Mouse (Mus musculus) neural tube, embryonic 11.5 days (tissue): Measurements from ENCODE around the gene Abhd12. TPM values are rescaled to one million over a fixed set of nuclear protein-coding genes. Genes with fewer than 3 reads are reported as not detected.

Source experiments
- ATAC-seq: fragments of 200-750 bp; cut with Nextera tagmentation; 2 replicates; pipeline ENCODE4 v1.8.0; 2017; ENCODE audit warnings: moderate number of reproducible peaks, mild to moderate bottlenecking, moderate TSS enrichment, moderate library complexity; ENCODE audit not compliant: insufficient read depth, low FRiP score, low TSS enrichment
- DNase-seq: peaks from one replicate; pipeline ENCODE4 v3.0.0-alpha.2; 2015; ENCODE audit warnings: low spot score
- H3K27ac ChIP-seq: fragments of 300-500 bp; sonication (generic); 2 replicates; pipeline ENCODE4 v1.5.1; 2014; ENCODE audit warnings: low read depth, mild to moderate bottlenecking, low read length
- H3K27me3 ChIP-seq: fragments of 300-500 bp; sonication (generic); 2 replicates; pipeline ENCODE4 v1.6.1; 2014; ENCODE audit warnings: mild to moderate bottlenecking, low read length, mixed read lengths; ENCODE audit not compliant: control insufficient read depth, insufficient read depth
- H3K36me3 ChIP-seq: fragments of 300-500 bp; sonication (generic); 2 replicates; pipeline ENCODE4 v1.6.1; 2014; ENCODE audit warnings: mild to moderate bottlenecking, low read length, moderate library complexity, mixed read lengths; ENCODE audit not compliant: control insufficient read depth, insufficient read depth
- H3K4me1 ChIP-seq: fragments of 300-500 bp; sonication (generic); 2 replicates; pipeline ENCODE4 v1.6.1; 2014; ENCODE audit warnings: low read length, mixed read lengths; ENCODE audit not compliant: control insufficient read depth, insufficient read depth
- H3K4me2 ChIP-seq: fragments of 300-500 bp; sonication (generic); 2 replicates; pipeline ENCODE4 v1.6.1; 2014; ENCODE audit warnings: low read depth, mild to moderate bottlenecking, moderate library complexity
- H3K4me3 ChIP-seq: fragments of 300-500 bp; sonication (generic); 2 replicates; pipeline ENCODE4 v1.5.1; 2014; ENCODE audit warnings: low read depth, low read length
- H3K9ac ChIP-seq: fragments of 300-500 bp; sonication (generic); 2 replicates; pipeline ENCODE4 v1.6.1; 2014; ENCODE audit warnings: mild to moderate bottlenecking, low read length
- H3K9me3 ChIP-seq: fragments of 300-500 bp; sonication (generic); 2 replicates; pipeline ENCODE4 v1.6.1; 2016; ENCODE audit warnings: low read length; ENCODE audit not compliant: control insufficient read depth
- WGBS: fragments of 180-500 bp; shearing (Covaris S2); extraction: QIAGEN DNeasy Blood & Tissue Kit; methylation state at CpG from one replicate; pipeline ENCODE4 v1.1.7; 2014; 5-methylcytosine and 5-hydroxymethylcytosine counted together
- polyA plus RNA-seq: library from polyadenylated mRNA; unstranded; fragments of >200 nt; fragmentation: Nextera tagmentation; extraction: Ambion mirVana; gene quantifications from 2 replicates; pipeline ENCODE4 v1.2.1, GENCODE M21; 2014

Gene Abhd12
- polyA plus RNA-seq, 1 experiment from 2014 or later: 65.3 TPM

DNA sequence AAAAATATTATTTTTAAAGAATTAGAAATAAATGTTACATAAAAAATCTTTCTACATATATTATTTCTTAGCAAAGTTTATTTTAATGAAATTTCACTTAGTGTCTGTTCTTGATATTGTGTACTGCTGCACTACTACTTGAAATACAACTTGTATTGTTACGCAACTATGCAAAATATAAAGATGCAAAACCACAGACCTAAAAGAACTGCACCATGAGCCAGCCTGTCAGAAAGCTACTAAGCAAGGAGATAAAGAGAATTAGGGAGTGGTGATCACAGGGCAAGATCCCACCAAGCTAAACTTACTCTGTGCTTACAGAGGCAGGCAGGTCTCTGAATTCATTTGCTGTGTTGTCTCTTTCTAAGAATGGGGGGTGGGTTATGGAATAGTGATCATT lies 29.3 kb downstream of the Abhd12 start:
- H3K36me3 ChIP-seq: no peaks in the 10 kb centered on the region
- ATAC-seq: no peak
- no peak overlapping the region for H3K4me2 ChIP-seq
- no peak overlapping the region for H3K4me3 ChIP-seq
- DNase-seq: no peak
- WGBS: 100% methylated on average over 1 of the region's 1 CpGs
- no peaks in the 10 kb centered on the region for H3K27me3 ChIP-seq
- no peaks in the 10 kb centered on the region for H3K4me1 ChIP-seq
- H3K9ac ChIP-seq: no peak overlapping the region
- H3K9me3 ChIP-seq: no peaks in the 10 kb centered on the region
- no peak overlapping the region for H3K27ac ChIP-seq

- no peaks in the 10 kb centered on the region for H3K9me3 ChIP-seq
- no peaks in the 10 kb centered on the region for H3K36me3 ChIP-seq
- ATAC-seq: no peak
- H3K4me2 ChIP-seq: no peak overlapping the region
- 97% methylated on average over 1 of the region's 1 CpGs for WGBS
- H3K9ac ChIP-seq: no peak overlapping the region
- no peak overlapping the region for H3K4me3 ChIP-seq
- no peaks in the 10 kb centered on the region for H3K4me1 ChIP-seq
- H3K27me3 ChIP-seq: no peaks in the 10 kb centered on the region
- DNase-seq: no peak
- H3K27ac ChIP-seq: no peak overlapping the region
Measured at GRCm38 (mm10) chr2:150874508-150874907, 30.0 kb downstream of the Abhd12 start.

- Histone ChIP-seq H3K4me1 (no peaks in the 10 kb centered on the region), H3K36me3 (no peaks in the 10 kb centered on the region), H3K4me2 (no peak overlapping the region), H3K9ac (no peak overlapping the region), H3K9me3 (no peaks in the 10 kb centered on the region), H3K27me3 (no peaks in the 10 kb centered on the region), H3K27ac (no peak overlapping the region), H3K4me3 (no peak overlapping the region)
- WGBS: 97% methylated on average over 1 of the region's 1 CpGs
- ATAC-seq (no peak), DNase-seq (no peak)
Measured at GRCm38 (mm10) chr2:150869446-150869845, 35.1 kb downstream of the Abhd12 start.

DNA sequence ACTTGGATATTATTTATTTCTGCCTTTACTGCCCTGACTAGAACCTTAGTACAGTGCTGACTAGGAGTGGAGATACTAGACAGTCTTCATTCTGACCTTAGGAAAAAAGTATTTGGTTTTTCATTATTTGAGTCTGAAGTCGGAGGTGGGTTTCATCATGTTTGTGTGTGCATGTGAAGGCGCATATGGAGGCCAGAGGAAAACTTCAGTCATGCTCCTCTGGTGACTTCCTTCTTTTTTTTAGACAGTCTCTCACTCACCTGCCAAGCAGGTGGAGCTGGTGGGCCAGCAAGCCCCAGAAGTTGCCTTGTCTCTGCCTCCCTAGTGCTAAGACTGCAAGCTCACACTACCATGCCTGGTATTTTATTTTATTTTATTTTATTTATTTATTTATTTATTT lies 37.5 kb downstream of the Abhd12 start:
- no peaks in the 10 kb centered on the region for H3K4me1 ChIP-seq
- H3K9ac ChIP-seq: no peak overlapping the region
- DNase-seq (no peak), ATAC-seq (no peak)
- WGBS: 97% methylated on average over 2 of the region's 2 CpGs
- no peak overlapping the region for H3K4me2 ChIP-seq
- no peaks in the 10 kb centered on the region for H3K36me3 ChIP-seq
- no peak overlapping the region for H3K27ac ChIP-seq
- no peaks in the 10 kb centered on the region for H3K27me3 ChIP-seq
- no peaks in the 10 kb centered on the region for H3K9me3 ChIP-seq
- H3K4me3 ChIP-seq: no peak overlapping the region

GRCm38 (mm10) chr2:150861128-150861527 lies 43.4 kb downstream of the Abhd12 start:
- WGBS: 93% methylated on average over 2 of the region's 2 CpGs
- no peaks in the 10 kb centered on the region for H3K27me3 ChIP-seq
- H3K4me1 ChIP-seq: no peaks in the 10 kb centered on the region
- no peaks in the 10 kb centered on the region for H3K9me3 ChIP-seq
- DNase-seq (no peak), ATAC-seq (no peak)
- H3K36me3 ChIP-seq: no peaks in the 10 kb centered on the region
- no peak overlapping the region for H3K27ac ChIP-seq
- H3K9ac ChIP-seq: no peak overlapping the region
- no peak overlapping the region for H3K4me3 ChIP-seq
- no peak overlapping the region for H3K4me2 ChIP-seq

- Histone ChIP-seq H3K9me3 (no peaks in the 10 kb centered on the region), H3K4me1 (no peaks in the 10 kb centered on the region), H3K9ac (no peak overlapping the region), H3K4me3 (no peak overlapping the region), H3K27me3 (no peaks in the 10 kb centered on the region), H3K4me2 (no peak overlapping the region), H3K27ac (no peak overlapping the region), H3K36me3 (no peaks in the 10 kb centered on the region)
- whole genome bisulfite sequencing: 90% methylated on average over 11 of the region's 11 CpGs
- DNase-seq: no peak
- ATAC-seq: no peak
Measured at GRCm38 (mm10) chr2:150859709-150860470, 44.7 kb downstream of the Abhd12 start.

DNA sequence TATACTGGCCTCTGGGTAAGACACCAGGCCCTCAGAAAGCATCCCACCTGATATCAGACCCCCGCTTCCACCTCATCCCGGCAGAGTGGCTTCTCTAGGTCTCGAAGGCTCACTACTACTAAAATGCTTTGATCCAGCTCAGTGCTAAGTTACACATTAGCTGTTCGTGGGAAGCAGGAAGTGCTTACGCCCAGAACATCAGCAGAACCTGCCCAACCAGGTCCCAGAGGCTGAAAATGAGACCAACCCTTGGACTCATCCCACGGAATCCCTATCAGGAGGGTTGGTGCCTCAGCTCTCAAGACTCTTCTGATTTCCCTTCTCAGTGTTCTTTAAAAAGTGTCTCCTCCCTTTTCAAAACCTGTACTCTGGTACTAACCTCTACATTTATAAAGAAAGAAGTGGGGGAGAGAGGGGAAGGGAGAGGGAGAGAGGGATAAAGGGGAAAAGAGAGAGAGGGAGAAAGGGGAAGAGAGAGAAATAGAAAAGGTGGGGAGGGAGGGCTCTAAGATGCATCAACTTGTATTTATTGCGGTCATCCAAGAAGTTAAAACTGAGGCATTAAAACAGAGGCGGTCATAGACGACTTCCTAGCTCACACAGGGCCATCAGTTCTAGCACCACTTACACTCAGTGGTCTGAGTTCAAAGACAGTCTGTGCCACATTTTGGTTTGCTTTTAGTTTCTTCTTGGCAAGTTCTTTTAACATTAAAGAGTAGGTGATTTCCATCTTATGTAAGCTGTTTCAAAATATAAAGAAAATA lies 45.6 kb downstream of the Abhd12 start:
- H3K9me3 ChIP-seq: no peaks in the 10 kb centered on the region
- 89% methylated on average over 9 of the region's 9 CpGs for WGBS
- ATAC-seq: no peak
- H3K27me3 ChIP-seq: no peaks in the 10 kb centered on the region
- no peak overlapping the region for H3K9ac ChIP-seq
- H3K36me3 ChIP-seq: no peaks in the 10 kb centered on the region
- no peak for DNase-seq
- no peak overlapping the region for H3K4me2 ChIP-seq
- H3K27ac ChIP-seq: no peak overlapping the region
- H3K4me1 ChIP-seq: no peaks in the 10 kb centered on the region
- H3K4me3 ChIP-seq: no peak overlapping the region

DNA sequence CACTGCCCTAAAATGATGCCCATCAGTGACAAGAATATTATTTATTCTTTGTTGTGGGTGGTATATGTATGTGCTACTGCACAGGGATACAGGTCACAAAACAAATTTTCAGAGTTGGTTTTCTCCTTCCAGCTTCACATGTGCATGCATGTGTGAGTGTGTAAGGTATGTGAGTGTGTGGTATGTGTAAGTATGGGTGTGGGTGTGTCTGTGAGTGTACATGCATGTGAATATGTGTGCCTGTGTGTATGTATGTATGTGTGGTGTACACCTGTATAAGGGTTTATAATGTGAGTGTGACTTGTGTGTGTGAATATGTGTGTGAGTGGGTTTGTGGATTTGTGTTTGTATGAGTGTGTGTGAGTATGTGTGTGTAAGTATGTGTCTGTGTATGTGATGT lies 49.4 kb downstream of the Abhd12 start:
- no peak overlapping the region for H3K4me2 ChIP-seq
- no peaks in the 10 kb centered on the region for H3K27me3 ChIP-seq
- no peaks in the 10 kb centered on the region for H3K9me3 ChIP-seq
- H3K4me3 ChIP-seq: no peak overlapping the region
- H3K36me3 ChIP-seq: no peaks in the 10 kb centered on the region
- H3K9ac ChIP-seq: no peak overlapping the region
- no peak overlapping the region for H3K27ac ChIP-seq
- ATAC-seq: no peak
- no peaks in the 10 kb centered on the region for H3K4me1 ChIP-seq
- no peak for DNase-seq

- Histone ChIP-seq H3K4me2 (no peak overlapping the region), H3K27ac (no peak overlapping the region), H3K9me3 (no peaks in the 10 kb centered on the region), H3K9ac (no peak overlapping the region), H3K27me3 (no peaks in the 10 kb centered on the region), H3K36me3 (no peaks in the 10 kb centered on the region), H3K4me1 (no peaks in the 10 kb centered on the region), H3K4me3 (no peak overlapping the region)
- DNase-seq (no peak), ATAC-seq (no peak)
- 84% methylated on average over 9 of the region's 9 CpGs for WGBS
Measured at GRCm38 (mm10) chr2:150851251-150851650, 53.3 kb downstream of the Abhd12 start.
